Mouse (Mus musculus) neural tube, embryonic 11.5 days (tissue): Measurements from ENCODE around the gene Pld4. TPM values are rescaled to one million over a fixed set of nuclear protein-coding genes. Genes with fewer than 3 reads are reported as not detected.

Source experiments
- ATAC-seq: fragments of 200-750 bp; cut with Nextera tagmentation; 2 replicates; pipeline ENCODE4 v1.8.0; 2017; ENCODE audit warnings: moderate number of reproducible peaks, mild to moderate bottlenecking, moderate TSS enrichment, moderate library complexity; ENCODE audit not compliant: insufficient read depth, low FRiP score, low TSS enrichment
- DNase-seq: peaks from one replicate; pipeline ENCODE4 v3.0.0-alpha.2; 2015; ENCODE audit warnings: low spot score
- H3K27ac ChIP-seq: fragments of 300-500 bp; sonication (generic); 2 replicates; pipeline ENCODE4 v1.5.1; 2014; ENCODE audit warnings: low read depth, mild to moderate bottlenecking, low read length
- H3K27me3 ChIP-seq: fragments of 300-500 bp; sonication (generic); 2 replicates; pipeline ENCODE4 v1.6.1; 2014; ENCODE audit warnings: mild to moderate bottlenecking, low read length, mixed read lengths; ENCODE audit not compliant: control insufficient read depth, insufficient read depth
- H3K36me3 ChIP-seq: fragments of 300-500 bp; sonication (generic); 2 replicates; pipeline ENCODE4 v1.6.1; 2014; ENCODE audit warnings: mild to moderate bottlenecking, low read length, moderate library complexity, mixed read lengths; ENCODE audit not compliant: control insufficient read depth, insufficient read depth
- H3K4me1 ChIP-seq: fragments of 300-500 bp; sonication (generic); 2 replicates; pipeline ENCODE4 v1.6.1; 2014; ENCODE audit warnings: low read length, mixed read lengths; ENCODE audit not compliant: control insufficient read depth, insufficient read depth
- H3K4me2 ChIP-seq: fragments of 300-500 bp; sonication (generic); 2 replicates; pipeline ENCODE4 v1.6.1; 2014; ENCODE audit warnings: low read depth, mild to moderate bottlenecking, moderate library complexity
- H3K4me3 ChIP-seq: fragments of 300-500 bp; sonication (generic); 2 replicates; pipeline ENCODE4 v1.5.1; 2014; ENCODE audit warnings: low read depth, low read length
- H3K9ac ChIP-seq: fragments of 300-500 bp; sonication (generic); 2 replicates; pipeline ENCODE4 v1.6.1; 2014; ENCODE audit warnings: mild to moderate bottlenecking, low read length
- H3K9me3 ChIP-seq: fragments of 300-500 bp; sonication (generic); 2 replicates; pipeline ENCODE4 v1.6.1; 2016; ENCODE audit warnings: low read length; ENCODE audit not compliant: control insufficient read depth
- WGBS: fragments of 180-500 bp; shearing (Covaris S2); extraction: QIAGEN DNeasy Blood & Tissue Kit; methylation state at CpG from one replicate; pipeline ENCODE4 v1.1.7; 2014; 5-methylcytosine and 5-hydroxymethylcytosine counted together
- polyA plus RNA-seq: library from polyadenylated mRNA; unstranded; fragments of >200 nt; fragmentation: Nextera tagmentation; extraction: Ambion mirVana; gene quantifications from 2 replicates; pipeline ENCODE4 v1.2.1, GENCODE M21; 2014

Gene Pld4
- polyA plus RNA-seq, 1 experiment from 2014 or later: 3.8 TPM

GRCm38 (mm10) chr12:112798716-112799115 lies 38.3 kb downstream of the Pld4 start:
- Histone ChIP-seq H3K27ac (no peak overlapping the region), H3K27me3 (peaks cover 13% of the 10 kb centered on the region), H3K4me2 (no peak overlapping the region), H3K4me3 (no peak overlapping the region), H3K9me3 (no peaks in the 10 kb centered on the region), H3K36me3 (no peaks in the 10 kb centered on the region), H3K4me1 (peaks cover 9% of the 10 kb centered on the region; the same call in 1 of the 2 replicates), H3K9ac (no peak overlapping the region)
- WGBS: 72% methylated on average over 5 of the region's 5 CpGs
- ATAC-seq (no peak), DNase-seq (no peak)

GRCm38 (mm10) chr12:112799237-112799970 lies 38.9 kb downstream of the Pld4 start:
- Histone ChIP-seq H3K4me2 (no peak overlapping the region), H3K27ac (no peak overlapping the region), H3K36me3 (no peaks in the 10 kb centered on the region), H3K4me3 (no peak overlapping the region), H3K4me1 (0 out of 2 replicates have a peak, but pooled peaks cover 6% of the 10 kb centered on the region), H3K9ac (no peak overlapping the region), H3K9me3 (no peaks in the 10 kb centered on the region), H3K27me3 (peaks cover 13% of the 10 kb centered on the region)
- DNase-seq: no peak
- ATAC-seq: no peak
- WGBS: 84% methylated on average over 10 of the region's 10 CpGs

GRCm38 (mm10) chr12:112800476-112800875 lies 40.0 kb downstream of the Pld4 start:
- Histone ChIP-seq H3K4me3 (no peak overlapping the region), H3K36me3 (no peaks in the 10 kb centered on the region), H3K9me3 (no peaks in the 10 kb centered on the region), H3K9ac (no peak overlapping the region), H3K4me2 (no peak overlapping the region), H3K4me1 (0 out of 2 replicates have a peak, but pooled peaks cover 6% of the 10 kb centered on the region), H3K27ac (no peak overlapping the region), H3K27me3 (peaks cover 13% of the 10 kb centered on the region)
- DNase-seq (peak; percentile 75), ATAC-seq (peak; percentile 46)
- WGBS: 9% methylated on average over 4 of the region's 4 CpGs

- Histone ChIP-seq H3K4me2 (peak within 1 kb of the TSS; percentile 100), H3K9ac (peak within 1 kb of the TSS; percentile 58), H3K36me3 (no peaks in the 10 kb centered on the region), H3K9me3 (no peaks in the 10 kb centered on the region), H3K27me3 (peaks cover 13% of the 10 kb centered on the region), H3K4me3 (peak within 1 kb of the TSS; percentile 52), H3K27ac (no peak within 1 kb of the TSS), H3K4me1 (0 out of 2 replicates have a peak, but pooled peaks cover 6% of the 10 kb centered on the region)
- peak; percentile 79 for DNase-seq
- peak; percentile 82 for ATAC-seq
- 6% methylated on average over 55 of the region's 69 CpGs for WGBS
These were observed 41.7 kb downstream of the Pld4 start, which contains the start of gene Ahnak2 for GRCm38 (mm10) chr12:112801864-112802846. Ahnak2 (minus strand) TSS chr12:112802657.

GRCm38 (mm10) chr12:112802917-112803316 lies 42.5 kb downstream of the Pld4 start:
- H3K27ac ChIP-seq: no peak overlapping the region
- H3K4me3 ChIP-seq: no peak overlapping the region
- H3K36me3 ChIP-seq: no peaks in the 10 kb centered on the region
- DNase-seq: no peak
- H3K9ac ChIP-seq: no peak overlapping the region
- WGBS: 16% methylated on average over 3 of the region's 3 CpGs
- peaks cover 13% of the 10 kb centered on the region for H3K27me3 ChIP-seq
- 0 out of 2 replicates have a peak, but pooled peaks cover 6% of the 10 kb centered on the region for H3K4me1 ChIP-seq
- H3K4me2 ChIP-seq: no peak overlapping the region
- no peak for ATAC-seq
- no peaks in the 10 kb centered on the region for H3K9me3 ChIP-seq

- Histone ChIP-seq H3K36me3 (no peaks in the 10 kb centered on the region), H3K9ac (no peak overlapping the region), H3K4me2 (no peak overlapping the region), H3K9me3 (no peaks in the 10 kb centered on the region), H3K4me1 (0 out of 2 replicates have a peak, but pooled peaks cover 6% of the 10 kb centered on the region), H3K4me3 (no peak overlapping the region), H3K27ac (no peak overlapping the region), H3K27me3 (peaks cover 13% of the 10 kb centered on the region)
- DNase-seq (no peak), ATAC-seq (no peak)
- WGBS: 60% methylated on average over 13 of the region's 13 CpGs
These were observed 43.6 kb downstream of the Pld4 start for GRCm38 (mm10) chr12:112804046-112804445.

- Histone ChIP-seq H3K36me3 (no peaks in the 10 kb centered on the region), H3K4me1 (peaks cover 13% of the 10 kb centered on the region; the same call in 1 of the 2 replicates), H3K9me3 (no peaks in the 10 kb centered on the region), H3K4me3 (no peak overlapping the region), H3K9ac (no peak overlapping the region), H3K27ac (no peak overlapping the region), H3K4me2 (no peak overlapping the region), H3K27me3 (peaks cover 8% of the 10 kb centered on the region)
- ATAC-seq (no peak), DNase-seq (no peak)
- 80% methylated on average over 6 of the region's 6 CpGs for WGBS
These were observed 45.6 kb downstream of the Pld4 start for GRCm38 (mm10) chr12:112806044-112806443.

- H3K4me2 ChIP-seq: no peak overlapping the region
- H3K4me3 ChIP-seq: no peak overlapping the region
- WGBS: 82% methylated on average over 4 of the region's 4 CpGs
- ATAC-seq: no peak
- no peaks in the 10 kb centered on the region for H3K9me3 ChIP-seq
- peaks cover 7% of the 10 kb centered on the region; the same call in 1 of the 2 replicates for H3K4me1 ChIP-seq
- H3K27me3 ChIP-seq: no peaks in the 10 kb centered on the region
- no peak for DNase-seq
- H3K9ac ChIP-seq: no peak overlapping the region
- no peaks in the 10 kb centered on the region for H3K36me3 ChIP-seq
- H3K27ac ChIP-seq: no peak overlapping the region
These were observed 47.3 kb downstream of the Pld4 start for GRCm38 (mm10) chr12:112807796-112808195.
